Mouse (Mus musculus) MEL (cell line): ENCODE measurements around the gene Cckar.

Experiments
- CHD1 ChIP-seq: IDR thresholded peaks from 2 replicates; pipeline ENCODE4 v1.6.1; 2012; ENCODE audit warnings: low read depth, mild to moderate bottlenecking, inconsistent platforms, low read length, improper control_type of control experiment
- CTCF ChIP-seq, 3 experiments: IDR thresholded peaks in 2 of 3; conservative IDR thresholded peaks in 1 of 3; 2 replicates each; pipeline ENCODE4 v1.5.1; 2011 to 2012; ENCODE audit warnings: low read length in 3 of 3, low read depth in 2 of 3, mild to moderate bottlenecking in 2 of 3, improper control_type of control experiment in 1 of 3, inconsistent platforms in 1 of 3, mixed read lengths in 1 of 3, moderate library complexity in 1 of 3; ENCODE audit not compliant: control insufficient read depth in 1 of 3, insufficient read depth in 1 of 3, poor library complexity in 1 of 3, severe bottlenecking in 1 of 3
- GATA1 ChIP-seq: IDR thresholded peaks from 2 replicates; pipeline ENCODE4 v1.6.1; 2011; ENCODE audit warnings: low read depth, low read length, improper control_type of control experiment
- HCFC1 ChIP-seq: IDR thresholded peaks from 2 replicates; pipeline ENCODE4 v1.6.1; 2012; ENCODE audit warnings: low read depth, mild to moderate bottlenecking, inconsistent platforms, low read length, improper control_type of control experiment, moderate library complexity
- MAFK ChIP-seq: IDR thresholded peaks from 2 replicates; pipeline ENCODE4 v1.6.1; 2011; ENCODE audit warnings: low read depth, mild to moderate bottlenecking, low read length, improper control_type of control experiment, borderline replicate concordance
- MAX ChIP-seq: IDR thresholded peaks from 2 replicates; pipeline ENCODE4 v1.6.1; 2011; ENCODE audit warnings: low read length, improper control_type of control experiment
- MAZ ChIP-seq: IDR thresholded peaks from 2 replicates; pipeline ENCODE4 v1.6.1; 2012; ENCODE audit warnings: low read depth, mild to moderate bottlenecking, inconsistent platforms, low read length, improper control_type of control experiment
- MYC ChIP-seq: IDR thresholded peaks from 2 replicates; pipeline ENCODE4 v1.6.1; 2011; ENCODE audit warnings: low read depth, mild to moderate bottlenecking, low read length, improper control_type of control experiment, moderate library complexity
- POLR2A ChIP-seq, 2 experiments: IDR thresholded peaks; 2 replicates each; pipeline ENCODE4 v1.6.1; 2011 to 2012; ENCODE audit warnings: low read length in 2 of 2, mild to moderate bottlenecking in 2 of 2, control low read depth in 1 of 2, improper control_type of control experiment in 1 of 2, low read depth in 1 of 2, moderate library complexity in 1 of 2; ENCODE audit not compliant: control insufficient read depth in 1 of 2, insufficient read depth in 1 of 2, poor library complexity in 1 of 2
- RAD21 ChIP-seq: IDR thresholded peaks from 2 replicates; pipeline ENCODE4 v1.6.1; 2011; ENCODE audit warnings: mild to moderate bottlenecking, low read depth, low read length, improper control_type of control experiment
- SIN3A ChIP-seq: IDR thresholded peaks from 2 replicates; pipeline ENCODE4 v1.6.1; 2012; ENCODE audit warnings: low read length, improper control_type of control experiment, inconsistent platforms
- SMC3 ChIP-seq: IDR thresholded peaks from 2 replicates; pipeline ENCODE4 v1.6.1; 2011; ENCODE audit warnings: low read depth, low read length, improper control_type of control experiment
- USF2 ChIP-seq, 2 experiments: IDR thresholded peaks; 2 replicates each; pipeline ENCODE4 v1.6.1; 2011 to 2012; ENCODE audit warnings: improper control_type of control experiment in 2 of 2, low read length in 2 of 2, borderline replicate concordance in 1 of 2, inconsistent platforms in 1 of 2, low read depth in 1 of 2, mild to moderate bottlenecking in 1 of 2; ENCODE audit not compliant: insufficient read depth in 1 of 2
- ZC3H11A ChIP-seq: IDR thresholded peaks from 2 replicates; pipeline ENCODE4 v1.6.1; 2012; ENCODE audit warnings: low read depth, mild to moderate bottlenecking, inconsistent platforms, low read length, improper control_type of control experiment

DNA sequence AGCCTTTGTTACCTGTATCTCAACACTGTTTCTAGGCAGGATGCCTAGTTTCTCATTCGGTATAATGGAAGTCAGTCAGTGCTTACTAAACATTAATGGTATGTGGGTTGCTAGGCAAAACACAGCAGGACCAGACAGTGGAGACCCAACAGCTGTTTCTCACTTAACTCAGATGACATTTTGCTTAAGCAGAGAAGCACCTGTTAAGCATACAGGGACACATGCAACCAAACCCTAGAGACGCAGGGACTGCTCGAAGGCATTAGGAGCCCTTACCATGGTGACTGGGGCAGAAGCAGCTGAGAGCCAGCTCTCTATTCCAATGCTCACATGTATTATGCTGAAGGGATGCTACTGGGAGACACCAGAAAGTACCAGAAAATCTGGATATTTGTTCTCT lies 10.8 kb downstream of the Cckar start:
- TF ChIP-seq HCFC1 (no peak), RAD21 (no peak), MAZ (no peak), MYC (no peak), CTCF (IDR thresholded peaks at IDR 0.05 in 2 of 3, conservative IDR thresholded peaks at IDR 0.05 in 1 of 3; ENCODE audit: control insufficient read depth in 1 of 3, insufficient read depth in 1 of 3, low read depth in 2 of 3, low read length in 3 of 3, poor library complexity in 1 of 3, severe bottlenecking in 1 of 3) (no peak), MAX (no peak), USF2 (IDR thresholded peaks at IDR 0.05; ENCODE audit: borderline replicate concordance in 1 of 2, insufficient read depth in 1 of 2, low read depth in 1 of 2, low read length in 2 of 2) (no peak), CHD1 (no peak), ZC3H11A (no peak), MAFK (no peak), GATA1 (no peak), POLR2A (IDR thresholded peaks at IDR 0.05; ENCODE audit: control insufficient read depth in 1 of 2, insufficient read depth in 1 of 2, low read depth in 1 of 2, low read length in 2 of 2, poor library complexity in 1 of 2) (no peak), SMC3 (no peak), SIN3A (no peak)
